Mouse (Mus musculus): ENCODE data around the gene C2cd5. TPM values are rescaled to one million over a fixed set of nuclear protein-coding genes. Genes with fewer than 3 reads are reported as not detected.

C2cd5 gene
- polyA plus RNA-seq, 1 experiment from 2014 or later, result 48.1 TPM

DNA sequence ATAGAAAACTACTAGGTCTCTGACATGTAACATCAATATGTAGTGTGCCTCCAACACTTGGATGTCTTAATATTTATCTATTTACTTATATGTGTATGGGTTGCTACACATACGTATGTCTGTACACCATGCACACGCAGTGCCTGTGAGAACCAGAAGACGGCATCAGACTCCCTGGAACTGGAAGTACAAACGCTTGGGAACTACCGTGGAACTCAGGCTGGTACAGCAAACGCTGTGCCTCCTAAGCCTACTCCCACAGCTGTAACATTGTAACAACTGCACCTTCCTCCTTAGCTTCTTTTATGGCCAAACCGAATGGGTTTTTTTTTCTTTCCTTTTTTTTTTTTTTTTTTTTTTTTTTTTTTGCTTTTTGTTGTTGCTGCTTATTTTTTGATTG lies 10.4 kb upstream of the C2cd5 start:
- H3K4me1 ChIP-seq, result no peaks in the 10 kb centered on the region; the same call in 1 of the 2 replicates
- H3K4me2 ChIP-seq (replicated peaks), result no peak overlapping the region
- no peaks in the 10 kb centered on the region for H3K27me3 ChIP-seq (replicated peaks)
- WGBS, result 86% methylated on average over 7 of the region's 7 CpGs
- no peak overlapping the region for H3K27ac ChIP-seq
- H3K9me3 ChIP-seq, result no peaks in the 10 kb centered on the region
- H3K36me3 ChIP-seq, result no peaks in the 10 kb centered on the region
- H3K4me3 ChIP-seq, result no peak overlapping the region
- no peak for ATAC-seq (ENCODE audit: low FRiP score, low read depth)
- no peak overlapping the region for H3K9ac ChIP-seq

DNA sequence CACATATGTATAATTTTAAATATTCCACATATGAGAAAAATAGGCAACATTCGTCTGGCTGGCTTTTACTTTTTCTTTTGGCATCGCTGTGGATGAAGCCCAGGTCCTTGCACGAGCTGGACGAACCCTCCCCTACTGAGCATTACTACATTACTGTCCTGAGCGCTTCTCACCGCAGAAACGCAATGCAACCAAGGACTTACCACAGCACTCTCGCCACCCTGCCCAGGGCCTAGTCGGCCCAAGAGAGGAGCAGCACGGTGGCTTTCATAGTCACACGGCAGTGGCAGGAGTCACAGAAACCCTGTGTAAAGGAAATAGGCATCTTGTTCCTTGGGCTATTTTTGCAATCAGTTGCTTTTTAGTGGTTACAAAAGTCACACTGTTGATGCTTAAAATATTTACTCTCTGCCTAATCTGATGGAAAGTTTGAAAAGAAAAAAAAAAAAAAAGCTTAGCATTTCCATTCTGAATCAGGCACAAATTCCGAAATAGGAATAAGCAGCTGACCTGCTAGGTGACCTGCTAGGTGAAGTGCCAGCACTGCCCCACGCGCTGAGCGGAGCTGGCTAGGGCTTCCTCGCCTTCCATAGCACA lies 9.8 kb upstream of the C2cd5 start:
- no peak overlapping the region for H3K9ac ChIP-seq
- H3K27me3 ChIP-seq (replicated peaks), result no peaks in the 10 kb centered on the region
- no peak overlapping the region for H3K4me3 ChIP-seq
- no peak overlapping the region for H3K4me2 ChIP-seq (replicated peaks)
- no peaks in the 10 kb centered on the region; the same call in 1 of the 2 replicates for H3K4me1 ChIP-seq
- H3K9me3 ChIP-seq, result no peaks in the 10 kb centered on the region
- H3K27ac ChIP-seq, result no peak overlapping the region
- no peaks in the 10 kb centered on the region for H3K36me3 ChIP-seq
- no peak for ATAC-seq (ENCODE audit: low FRiP score, low read depth)
- WGBS, result 79% methylated on average over 16 of the region's 16 CpGs

DNA sequence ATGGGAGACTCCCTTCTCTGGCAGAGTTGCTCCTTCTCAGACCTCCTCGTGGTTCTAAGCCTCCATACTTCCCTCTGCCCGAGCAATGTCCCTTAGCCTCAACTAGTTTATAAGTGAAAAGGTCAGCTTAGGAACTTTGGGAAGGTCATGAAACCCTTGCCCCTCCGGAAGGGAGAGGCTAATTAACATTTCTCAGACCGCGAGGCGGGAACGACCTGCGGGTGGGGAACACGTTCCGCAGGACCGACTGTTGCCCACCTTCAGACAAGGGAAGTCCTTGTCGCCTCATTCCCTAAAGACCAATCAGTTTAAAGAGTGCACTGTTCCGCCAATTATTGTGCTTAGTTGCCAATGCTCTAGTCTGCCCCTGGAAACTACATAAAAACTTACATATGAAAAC lies 8.1 kb upstream of the C2cd5 start:
- no peak for ATAC-seq (ENCODE audit: low FRiP score, low read depth)
- H3K9ac ChIP-seq, result no peak overlapping the region
- H3K9me3 ChIP-seq, result no peaks in the 10 kb centered on the region
- H3K4me1 ChIP-seq, result no peaks in the 10 kb centered on the region
- H3K27me3 ChIP-seq (replicated peaks), result no peaks in the 10 kb centered on the region
- 80% methylated on average over 13 of the region's 13 CpGs for WGBS
- no peak overlapping the region for H3K27ac ChIP-seq
- no peak overlapping the region for H3K4me2 ChIP-seq (replicated peaks)
- H3K36me3 ChIP-seq, result no peaks in the 10 kb centered on the region
- no peak overlapping the region for H3K4me3 ChIP-seq

DNA sequence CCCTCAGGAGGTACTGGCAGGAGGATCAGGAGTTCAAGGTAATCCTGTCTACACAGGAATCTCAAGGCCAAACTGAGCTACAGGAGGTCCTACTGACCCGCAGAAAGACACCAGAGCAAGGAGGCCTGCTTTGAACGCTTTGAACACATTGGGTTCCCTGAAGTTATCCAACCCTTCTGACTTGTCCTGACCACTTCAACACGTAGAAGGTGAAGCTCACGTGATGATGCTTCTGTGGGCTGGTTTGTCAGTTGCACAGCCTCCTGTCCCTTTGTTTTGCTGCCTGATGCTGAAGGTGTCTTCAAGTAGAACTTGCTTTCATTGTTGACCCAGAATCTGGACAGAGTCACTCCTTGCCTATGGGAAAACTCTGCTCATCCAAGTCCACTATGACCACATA lies 7.7 kb upstream of the C2cd5 start:
- Histone ChIP-seq H3K36me3 (no peaks in the 10 kb centered on the region), H3K27ac (no peak overlapping the region), H3K9me3 (no peaks in the 10 kb centered on the region), H3K27me3 (replicated peaks) (no peaks in the 10 kb centered on the region), H3K4me1 (no peaks in the 10 kb centered on the region), H3K4me2 (replicated peaks) (no peak overlapping the region), H3K4me3 (no peak overlapping the region), H3K9ac (no peak overlapping the region)
- WGBS, result 91% methylated on average over 4 of the region's 4 CpGs
- no peak for ATAC-seq (ENCODE audit: low FRiP score, low read depth)

DNA sequence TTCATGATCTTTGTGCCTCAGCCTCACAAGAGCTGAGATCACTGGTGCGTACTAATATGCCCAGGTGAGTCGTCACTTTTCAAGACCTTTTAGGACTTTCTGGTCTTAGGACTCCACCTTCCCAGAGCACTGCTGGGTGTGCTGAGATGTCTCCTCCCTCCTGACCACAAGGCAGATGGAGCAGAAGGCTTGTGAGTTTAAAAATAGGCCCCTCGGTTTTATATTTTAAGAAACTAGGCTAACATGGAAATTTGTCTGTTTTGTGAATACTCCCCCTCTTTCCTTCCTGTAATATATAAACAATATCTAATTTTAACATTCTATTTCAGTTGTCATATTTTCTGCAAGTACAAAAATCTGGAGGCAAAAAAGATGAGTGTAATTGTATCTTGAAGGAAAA lies 5.8 kb upstream of the C2cd5 start:
- Histone ChIP-seq H3K9me3 (no peaks in the 10 kb centered on the region), H3K4me3 (no peak overlapping the region), H3K4me1 (no peaks in the 10 kb centered on the region), H3K36me3 (no peaks in the 10 kb centered on the region), H3K27ac (no peak overlapping the region), H3K9ac (no peak overlapping the region), H3K27me3 (replicated peaks) (no peaks in the 10 kb centered on the region), H3K4me2 (replicated peaks) (no peak overlapping the region)
- ATAC-seq (ENCODE audit: low FRiP score, low read depth), result no peak
- 85% methylated on average over 3 of the region's 3 CpGs for WGBS

DNA sequence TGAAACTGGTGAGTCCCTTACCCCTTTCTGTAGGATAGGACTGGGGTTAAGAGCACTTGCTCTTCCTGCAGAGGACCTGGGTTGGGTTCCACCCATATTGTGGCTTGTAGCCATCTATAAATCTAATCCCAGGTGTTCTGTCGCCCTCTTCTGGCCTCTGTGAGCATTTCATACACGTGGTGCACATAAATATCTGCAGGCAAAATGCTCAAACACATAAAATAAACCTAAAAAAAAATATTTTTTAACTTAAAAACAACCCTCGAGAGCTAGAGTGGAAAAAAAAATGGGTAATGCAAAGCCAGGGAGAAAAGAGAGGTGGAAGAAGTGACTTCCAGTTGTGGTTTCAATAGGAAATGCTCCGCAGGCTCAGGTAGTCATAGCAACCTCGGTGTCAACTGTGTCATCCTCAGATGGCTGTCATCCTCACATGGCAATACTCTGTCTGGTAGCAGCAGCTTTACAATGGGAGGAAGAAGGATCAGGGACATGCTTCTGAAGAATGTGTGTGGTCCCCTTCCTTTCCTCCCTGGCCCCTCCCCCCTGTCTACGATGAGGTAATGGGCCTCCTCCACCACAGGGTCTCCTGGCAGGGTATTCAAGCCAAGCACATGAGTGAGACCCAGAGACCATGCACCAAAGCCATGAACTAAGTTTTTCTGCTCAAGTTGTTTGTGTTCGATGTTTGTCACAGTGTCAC lies 4.2 kb upstream of the C2cd5 start:
- H3K4me1 ChIP-seq, result no peaks in the 10 kb centered on the region

DNA sequence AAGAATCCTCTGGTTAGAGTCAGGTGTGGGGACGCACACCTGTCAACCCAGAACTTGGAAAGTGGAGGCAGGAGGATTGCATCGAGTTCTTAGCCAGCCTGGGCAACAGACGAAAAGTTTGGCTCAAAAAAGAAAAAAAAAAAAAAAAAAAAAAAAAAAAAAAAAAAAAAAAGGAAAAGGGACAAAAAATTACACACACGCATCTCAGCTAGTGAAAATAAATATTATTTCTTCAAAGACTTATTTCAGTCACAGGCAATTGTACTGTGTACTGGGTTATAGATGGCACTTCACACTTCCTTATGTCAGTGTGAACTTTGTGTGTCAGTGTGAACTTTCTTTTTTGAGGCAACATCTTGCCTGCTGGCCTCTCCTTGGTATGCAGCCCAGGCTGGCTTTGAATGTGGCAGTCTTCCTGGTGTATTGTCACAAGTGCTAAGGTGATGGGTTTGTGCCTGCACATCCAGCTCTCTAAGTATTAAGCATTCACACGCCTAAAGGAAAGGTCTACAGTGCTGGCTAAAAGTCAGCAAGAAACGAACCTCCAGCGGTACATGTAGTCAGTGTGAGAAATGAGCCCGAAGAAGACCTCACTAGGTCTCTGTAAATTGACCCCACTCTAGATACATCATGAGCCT lies 656 bp upstream of the C2cd5 start:
- no peak overlapping the region for H3K27ac ChIP-seq
- no peaks in the 10 kb centered on the region for H3K4me1 ChIP-seq
- H3K4me3 ChIP-seq, result peak overlapping the region; percentile 88
- peaks cover 13% of the 10 kb centered on the region for H3K36me3 ChIP-seq
- 58% methylated on average over 8 of the region's 8 CpGs for WGBS
- H3K9me3 ChIP-seq, result no peaks in the 10 kb centered on the region
- no peaks in the 10 kb centered on the region for H3K27me3 ChIP-seq (replicated peaks)
- ATAC-seq (ENCODE audit: low FRiP score, low read depth), result no peak
- H3K9ac ChIP-seq, result peak overlapping the region; percentile 87; the same call in 1 of the 2 replicates
- peak overlapping the region; percentile 63 for H3K4me2 ChIP-seq (replicated peaks)

More for the DNA sequence above, 4.2 kb upstream of the C2cd5 start:
- Histone ChIP-seq H3K4me3 (no peak overlapping the region), H3K9ac (no peak overlapping the region), H3K27me3 (replicated peaks) (no peaks in the 10 kb centered on the region), H3K9me3 (no peaks in the 10 kb centered on the region), H3K36me3 (no peaks in the 10 kb centered on the region), H3K27ac (no peak overlapping the region), H3K4me2 (replicated peaks) (no peak overlapping the region)
- ATAC-seq (ENCODE audit: low FRiP score, low read depth), result no peak
- 71% methylated on average over 7 of the region's 7 CpGs for WGBS

DNA sequence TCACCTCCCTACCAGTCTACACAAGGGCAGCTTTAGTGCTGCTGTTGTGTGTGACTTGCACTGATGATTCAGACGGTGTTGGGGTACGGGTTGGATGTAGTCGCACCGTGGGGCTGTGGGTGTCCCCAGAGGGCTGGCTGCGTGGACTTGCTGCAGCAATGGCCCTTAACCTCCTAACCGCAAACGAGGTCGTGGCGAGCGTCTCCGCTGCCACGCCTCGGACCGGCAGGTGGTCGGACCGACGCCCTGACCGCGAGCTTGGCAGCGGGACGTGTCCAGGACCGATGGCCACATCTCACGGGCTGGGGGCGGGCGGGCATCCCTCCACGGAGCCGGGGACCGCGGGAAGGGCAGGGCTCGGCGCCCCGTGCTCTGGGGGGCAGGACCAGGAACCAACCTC lies 660 bp downstream of the C2cd5 start:
- Histone ChIP-seq H3K27ac (peak overlapping the region; percentile 92), H3K4me1 (no peaks in the 10 kb centered on the region), H3K9me3 (no peaks in the 10 kb centered on the region), H3K9ac (peak overlapping the region; percentile 87), H3K4me2 (replicated peaks) (peak overlapping the region; percentile 63), H3K4me3 (peak overlapping the region; percentile 88), H3K27me3 (replicated peaks) (no peaks in the 10 kb centered on the region), H3K36me3 (peaks cover 13% of the 10 kb centered on the region)
- peak; percentile 83 for ATAC-seq (ENCODE audit: low FRiP score, low read depth)
- under 1% methylated on average over 32 of the region's 32 CpGs for WGBS

DNA sequence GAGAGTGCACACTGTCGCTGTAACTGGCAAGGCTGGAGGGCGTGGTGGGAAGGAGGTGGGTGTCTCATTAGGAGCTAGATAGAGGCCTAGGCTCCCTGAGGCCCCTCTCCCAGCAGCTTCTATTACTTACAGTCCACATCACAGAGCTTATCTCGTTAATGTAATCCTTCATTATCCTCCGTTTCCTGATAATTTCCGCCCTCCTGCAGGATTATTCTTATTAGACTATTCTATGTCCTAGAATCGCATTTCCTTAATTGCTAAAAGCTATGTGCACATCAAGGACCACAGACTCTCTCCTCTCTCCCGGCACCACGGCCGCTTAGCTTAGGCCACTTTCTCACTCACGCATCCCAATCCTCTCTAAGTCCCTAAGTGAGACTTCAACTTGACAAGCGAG lies 4.8 kb downstream of the C2cd5 start:
- Histone ChIP-seq H3K27me3 (replicated peaks) (no peaks in the 10 kb centered on the region), H3K9me3 (no peaks in the 10 kb centered on the region), H3K36me3 (peaks cover 25% of the 10 kb centered on the region), H3K4me2 (replicated peaks) (no peak overlapping the region), H3K27ac (no peak overlapping the region), H3K4me1 (no peaks in the 10 kb centered on the region), H3K4me3 (no peak overlapping the region), H3K9ac (no peak overlapping the region)
- WGBS, result 90% methylated on average over 11 of the region's 11 CpGs
- no peak for ATAC-seq (ENCODE audit: low FRiP score, low read depth)

DNA sequence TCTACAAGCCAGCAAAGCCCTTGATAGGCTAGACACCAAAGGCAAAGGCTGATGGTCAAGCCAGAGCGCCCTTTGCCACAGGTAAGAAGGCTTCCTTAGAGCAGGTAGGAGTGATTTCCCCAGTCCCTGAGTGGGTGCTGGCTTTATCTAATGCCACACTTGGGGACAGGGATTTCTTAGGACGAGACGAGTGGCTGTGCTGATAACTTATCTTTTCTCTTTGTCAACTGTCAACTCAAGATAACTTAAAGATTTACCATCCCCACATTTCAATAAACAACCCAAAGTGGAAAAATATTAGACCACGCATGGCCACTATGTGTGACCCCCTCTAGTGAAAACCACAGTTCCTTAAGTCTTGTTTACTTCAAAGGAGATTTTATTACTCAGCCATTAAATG lies 7.1 kb downstream of the C2cd5 start:
- H3K36me3 ChIP-seq, result peaks cover 41% of the 10 kb centered on the region
- no peak for ATAC-seq (ENCODE audit: low FRiP score, low read depth)
- WGBS, result 86% methylated on average over 4 of the region's 4 CpGs
- no peak overlapping the region for H3K4me3 ChIP-seq
- no peak overlapping the region for H3K9ac ChIP-seq
- H3K27me3 ChIP-seq (replicated peaks), result no peaks in the 10 kb centered on the region
- no peaks in the 10 kb centered on the region for H3K4me1 ChIP-seq
- no peak overlapping the region for H3K4me2 ChIP-seq (replicated peaks)
- no peak overlapping the region for H3K27ac ChIP-seq
- no peaks in the 10 kb centered on the region for H3K9me3 ChIP-seq

DNA sequence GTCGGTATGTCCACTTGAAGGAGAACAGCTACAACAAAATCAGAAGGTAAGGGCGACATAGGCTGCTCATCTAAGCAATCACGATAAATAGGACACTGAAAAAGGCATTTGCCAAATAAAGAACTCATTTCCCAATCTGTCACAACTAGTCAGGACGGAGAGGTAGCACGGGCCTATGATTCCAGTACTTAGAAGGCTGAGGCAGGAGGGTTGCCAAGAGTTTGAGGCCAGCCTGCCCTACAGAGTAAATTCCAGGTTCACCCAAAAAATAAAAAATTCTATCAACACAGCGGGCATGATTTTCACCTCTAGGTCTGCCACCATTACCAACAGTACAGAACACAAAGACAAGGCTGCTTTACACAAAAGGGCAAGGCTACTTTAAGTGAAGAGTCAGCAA lies 8.9 kb downstream of the C2cd5 start:
- Histone ChIP-seq H3K27ac (no peak overlapping the region), H3K4me3 (no peak overlapping the region), H3K4me1 (no peaks in the 10 kb centered on the region), H3K36me3 (peaks cover 48% of the 10 kb centered on the region), H3K27me3 (replicated peaks) (no peaks in the 10 kb centered on the region), H3K9me3 (no peaks in the 10 kb centered on the region), H3K9ac (no peak overlapping the region), H3K4me2 (replicated peaks) (no peak overlapping the region)
- no peak for ATAC-seq (ENCODE audit: low FRiP score, low read depth)
- 98% methylated on average over 6 of the region's 6 CpGs for WGBS

DNA sequence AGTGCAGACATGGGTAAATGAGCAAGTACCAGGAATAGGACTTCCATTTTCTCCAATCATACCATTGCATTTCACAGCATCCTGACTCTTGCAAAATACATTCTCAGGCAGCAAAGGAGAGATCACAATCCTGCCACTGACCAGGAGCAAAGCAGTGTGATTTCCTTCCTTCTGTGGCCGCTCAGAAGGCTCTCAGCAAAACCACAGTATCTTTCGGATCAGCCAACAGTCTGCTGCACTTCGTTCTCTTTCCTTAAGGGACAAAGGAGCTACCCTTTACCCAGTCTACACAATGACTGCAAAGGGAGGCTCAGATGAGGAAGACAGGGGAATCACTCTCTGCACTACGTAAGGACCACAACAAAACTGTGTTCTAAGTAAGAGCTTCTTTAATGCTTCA lies 12.6 kb downstream of the C2cd5 start:
- no peak for ATAC-seq (ENCODE audit: low FRiP score, low read depth)
- Histone ChIP-seq H3K4me2 (replicated peaks) (no peak overlapping the region), H3K9me3 (no peaks in the 10 kb centered on the region), H3K9ac (no peak overlapping the region), H3K36me3 (peaks cover 82% of the 10 kb centered on the region), H3K27me3 (replicated peaks) (no peaks in the 10 kb centered on the region), H3K4me1 (no peaks in the 10 kb centered on the region), H3K27ac (no peak overlapping the region), H3K4me3 (no peak overlapping the region)
- 95% methylated on average over 4 of the region's 4 CpGs for WGBS
